Mouse (Mus musculus) olfactory bulb, adult 2 months (tissue): ENCODE measurements at regions not wholly inside any gene's neighbourhood (a gene's known extent, or its start where the extent isn't known, plus 50 kb on each side); places are given as distances from the start of the nearest gene placed in this dataset.

Experiments used
- CTCF ChIP-seq: fragments of 200-500 bp; IDR thresholded peaks from 2 replicates; pipeline ENCODE4 v1.5.1; 2012; ENCODE audit warnings: low read depth, mild to moderate bottlenecking, low read length, moderate library complexity; ENCODE audit not compliant: insufficient read depth
- POLR2A ChIP-seq: fragments of 200-500 bp; IDR thresholded peaks from 2 replicates; pipeline ENCODE4 v1.6.1; 2012; ENCODE audit warnings: mild to moderate bottlenecking, low read depth, low read length, moderate library complexity; ENCODE audit not compliant: insufficient read depth

GRCm38 (mm10) chr17:45193456-45194025 is 240.0 kb downstream of the Cdc5l start:
- TF ChIP-seq POLR2A, result no peak
- TF ChIP-seq CTCF, result no peak
